Mouse (Mus musculus) cerebellum, adult (tissue): Measurements from ENCODE around the gene Rab5a.
"Not testable (repeated sequence)": the region's sequence is repeated elsewhere in the genome, so short reads cannot be mapped to it uniquely, and the experiment has no call there.

Experiments
- ATAC-seq: cut with Nextera tagmentation; 2 replicates; pipeline ENCODE4 v1.9.2; 2017; ENCODE audit warnings: mild to moderate bottlenecking, moderate library complexity, mixed read lengths; ENCODE audit not compliant: insufficient number of reproducible peaks, low FRiP score, low TSS enrichment

The Rab5a gene

GRCm38 (mm10) chr17:53478858-53479603 lies at the start of gene Rab5a:
TSS of gene Rab5a (plus strand) at chr17:53479234.
- ATAC-seq = peak; percentile 93

DNA sequence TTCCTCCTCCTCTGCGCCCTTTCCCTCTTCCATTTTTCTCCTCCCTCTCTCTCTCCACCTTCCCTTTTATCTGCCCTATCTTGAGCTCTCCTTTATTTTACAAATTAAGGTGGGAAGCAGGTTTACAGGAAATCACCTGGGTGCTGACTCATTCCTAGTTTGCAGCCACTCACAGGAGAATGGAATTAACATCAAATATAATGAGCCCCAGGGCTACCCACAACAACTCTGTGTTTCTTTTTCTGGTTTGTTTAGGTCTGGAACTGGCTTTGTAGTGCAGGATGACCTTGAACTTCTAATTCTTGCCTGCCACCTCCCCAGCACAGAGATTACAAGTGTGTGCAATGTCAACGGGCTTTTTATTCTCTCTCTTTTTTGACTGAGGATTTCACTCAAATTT lies 22.9 kb upstream of the Rab5a start:
- no peak for ATAC-seq

GRCm38 (mm10) chr17:53456742-53457141 lies 22.3 kb upstream of the Rab5a start:
- ATAC-seq = no peak

GRCm38 (mm10) chr17:53462603-53463495 lies 16.2 kb upstream of the Rab5a start, which contains the start of gene Efhb:
TSS of gene Efhb (minus strand) at chr17:53463321.
- peak; percentile 76; the same call in 1 of the 2 replicates for ATAC-seq

DNA sequence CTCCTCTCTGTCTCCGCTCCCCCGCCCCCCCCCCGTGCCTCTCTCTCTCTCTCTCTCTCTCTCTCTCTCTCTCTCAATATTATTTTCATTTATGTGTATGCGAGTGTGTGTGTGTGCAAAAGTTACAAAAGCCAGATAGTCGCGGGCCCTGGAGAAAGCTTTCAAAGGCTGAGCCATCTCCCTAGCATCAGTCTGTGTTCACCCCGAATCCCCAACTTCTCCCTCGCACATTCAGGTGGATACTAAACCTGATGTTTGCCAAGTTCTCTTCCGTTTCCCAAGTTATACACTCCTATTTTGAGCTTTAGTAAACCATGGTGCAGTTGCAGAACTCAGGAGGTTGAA lies 15.6 kb upstream of the Rab5a start:
- ATAC-seq = no peak

DNA sequence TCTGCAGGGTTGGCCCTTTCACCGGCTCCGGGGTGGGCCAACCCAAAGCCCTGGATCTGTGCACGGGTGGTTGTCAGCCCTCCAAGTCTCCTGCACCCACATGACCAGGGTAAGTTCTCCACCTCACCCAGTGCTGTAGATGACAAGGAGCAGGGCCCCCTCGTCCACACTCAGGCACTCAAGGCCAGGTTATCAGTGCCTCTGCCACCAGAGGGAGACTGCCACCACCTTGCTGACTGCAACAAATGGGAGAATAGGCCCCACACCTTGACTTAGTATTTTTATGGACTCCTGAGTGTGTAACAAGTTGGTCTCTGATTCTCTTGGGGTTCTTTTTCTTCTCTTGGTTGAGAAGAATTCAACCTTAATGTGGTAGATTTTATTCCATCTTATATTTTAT lies 13.5 kb upstream of the Rab5a start:
- ATAC-seq = no peak

DNA sequence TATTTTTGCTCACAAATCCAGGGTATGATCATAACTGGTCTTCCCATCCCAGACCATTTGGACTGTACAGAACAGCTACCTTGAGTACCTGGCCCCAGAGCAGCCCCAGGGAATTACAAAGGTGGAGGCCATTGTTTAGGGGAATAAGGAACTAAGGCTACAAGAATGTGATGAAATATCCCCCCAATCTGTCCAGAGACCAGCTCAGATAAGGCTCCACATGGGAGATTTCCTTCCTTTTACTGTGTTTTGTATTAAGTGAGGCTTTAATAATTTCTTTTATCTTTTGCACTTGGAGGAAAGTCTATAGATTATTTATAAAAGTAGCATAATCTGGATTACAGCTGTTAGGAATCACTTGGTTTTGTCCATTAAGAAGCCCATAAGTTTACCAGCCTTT lies 10.3 kb upstream of the Rab5a start:
- ATAC-seq = no peak

GRCm38 (mm10) chr17:53478066-53478857 lies 772 bp upstream of the Rab5a start:
- no peak for ATAC-seq

DNA sequence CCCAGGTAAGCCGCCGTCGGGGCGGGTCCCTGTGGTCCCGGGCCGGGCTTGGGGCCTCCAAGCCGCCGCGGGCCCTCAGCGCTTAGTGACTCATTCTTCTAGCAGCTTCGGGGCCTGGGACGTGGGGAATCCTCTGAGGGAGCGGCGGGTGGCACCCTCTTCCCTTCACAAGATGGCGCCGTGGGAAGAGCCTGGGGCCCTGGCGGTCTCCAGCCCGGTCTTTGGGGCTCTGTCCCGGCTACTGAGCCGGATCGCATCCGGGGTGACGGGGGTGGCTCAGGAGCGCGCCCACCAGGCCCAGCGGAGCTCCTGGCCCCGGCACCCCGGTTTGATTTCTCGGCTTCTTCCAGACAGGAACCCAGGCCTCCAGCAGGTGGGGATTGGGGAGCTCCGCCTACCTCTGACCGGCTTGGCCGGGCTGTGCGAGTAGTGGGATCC lies 589 bp downstream of the Rab5a start:
- ATAC-seq = peak; percentile 47

DNA sequence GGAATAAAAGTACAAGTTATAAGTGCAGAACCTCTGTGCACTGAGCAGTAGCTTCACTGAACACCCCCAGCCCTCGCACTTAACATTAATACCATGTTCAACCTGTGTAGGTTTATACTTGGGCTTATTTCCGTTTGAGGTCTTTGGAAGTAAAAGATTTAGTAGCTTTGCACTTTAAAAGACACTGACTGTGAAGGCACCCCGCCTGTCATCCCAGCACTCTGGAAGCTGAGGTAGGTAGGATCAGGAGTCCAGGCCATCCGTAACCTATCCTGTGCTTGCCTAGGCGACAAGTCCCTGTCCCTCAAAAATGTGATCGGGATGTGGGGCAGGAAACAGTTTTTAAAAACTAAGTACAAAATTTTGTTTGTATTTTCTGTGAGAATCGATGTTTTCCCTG lies 1.4 kb downstream of the Rab5a start:
- no peak for ATAC-seq

DNA sequence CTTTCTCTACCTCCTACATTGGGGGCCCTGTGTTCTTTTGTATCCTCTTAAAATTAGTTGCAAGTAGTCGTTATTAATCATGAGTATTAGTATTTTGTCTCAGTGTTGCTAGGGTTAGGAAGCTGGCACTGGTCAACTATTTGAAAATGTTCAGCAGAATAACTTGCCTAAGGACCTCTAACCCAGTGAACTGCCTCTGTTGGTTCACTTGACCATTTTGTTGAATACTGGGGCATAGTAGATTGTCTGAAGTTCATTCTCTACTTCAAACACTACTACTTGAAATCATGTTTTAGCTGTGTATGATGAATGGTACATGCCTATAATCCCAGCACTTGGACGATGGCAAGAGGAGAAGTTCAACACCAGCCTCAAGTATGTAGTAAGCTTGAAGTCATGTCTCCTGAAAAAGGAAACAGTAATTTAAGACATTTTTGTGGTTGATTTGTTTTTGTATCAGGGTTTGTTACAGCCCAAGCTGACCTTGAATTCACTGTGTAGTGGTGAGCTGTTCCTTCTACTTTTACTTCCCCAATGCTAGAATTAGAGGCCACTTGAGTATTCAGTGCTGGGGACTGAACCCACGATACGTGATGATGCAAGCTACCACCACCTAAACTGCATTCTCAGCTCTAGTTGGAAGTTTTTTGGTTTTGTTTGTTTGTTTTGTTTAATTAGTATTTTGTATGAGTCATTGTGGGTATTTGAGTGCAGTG lies 9.4 kb downstream of the Rab5a start:
- ATAC-seq = no peak

GRCm38 (mm10) chr17:53489007-53489378 lies 10.0 kb downstream of the Rab5a start:
- no peak for ATAC-seq

DNA sequence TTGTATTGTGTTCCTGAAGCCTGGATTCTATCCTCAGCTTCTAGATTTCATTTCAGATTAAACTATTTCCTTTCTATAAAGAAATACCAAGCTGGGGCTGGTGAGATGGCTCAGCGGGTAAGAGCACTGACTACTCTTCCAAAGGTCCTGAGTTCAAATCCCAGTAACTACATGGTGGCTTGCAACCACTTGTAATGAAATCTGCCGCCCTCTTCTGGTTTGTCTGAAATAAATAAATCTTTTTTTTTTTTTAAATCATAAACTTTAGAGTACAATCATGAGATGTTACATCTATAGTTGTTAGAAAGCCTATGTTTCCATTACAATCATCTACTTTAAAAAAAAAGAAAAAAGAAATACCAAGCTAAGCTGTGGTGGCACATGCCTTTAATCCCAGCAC lies 23.9 kb downstream of the Rab5a start:
- ATAC-seq = no peak

- ATAC-seq = no peak; the same call in 1 of the 2 replicates
Observed at GRCm38 (mm10) chr17:53512311-53512951, 33.4 kb downstream of the Rab5a start.

- no peak for ATAC-seq
Observed at GRCm38 (mm10) chr17:53519364-53519763, 40.3 kb downstream of the Rab5a start.

DNA sequence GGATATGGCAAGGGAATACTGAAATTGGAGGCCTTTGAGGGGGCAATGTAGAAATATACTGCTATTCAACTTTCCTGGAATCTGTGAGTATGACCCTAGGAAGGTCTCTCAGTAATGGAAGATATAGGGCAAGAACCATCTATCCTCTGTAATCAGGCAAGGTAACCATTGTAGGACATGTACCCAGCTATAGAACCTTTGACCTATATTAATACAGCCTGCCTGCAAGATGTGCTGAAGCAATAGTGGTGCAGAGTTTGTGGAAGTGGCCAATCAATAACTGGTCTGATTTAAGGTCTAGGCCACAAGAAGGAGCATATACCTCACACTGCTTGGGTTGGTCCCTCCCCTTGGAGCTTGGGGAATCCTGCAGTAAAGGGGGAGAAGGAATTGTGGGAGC lies 41.5 kb downstream of the Rab5a start:
- no peak for ATAC-seq

- ATAC-seq = no peak
Observed at GRCm38 (mm10) chr17:53528034-53528433, 49.0 kb downstream of the Rab5a start.

GRCm38 (mm10) chr17:53531160-53531559 lies 52.1 kb downstream of the Rab5a start:
- ATAC-seq = no peak

- ATAC-seq = no peak
Observed at GRCm38 (mm10) chr17:53532425-53532824, 53.4 kb downstream of the Rab5a start.

DNA sequence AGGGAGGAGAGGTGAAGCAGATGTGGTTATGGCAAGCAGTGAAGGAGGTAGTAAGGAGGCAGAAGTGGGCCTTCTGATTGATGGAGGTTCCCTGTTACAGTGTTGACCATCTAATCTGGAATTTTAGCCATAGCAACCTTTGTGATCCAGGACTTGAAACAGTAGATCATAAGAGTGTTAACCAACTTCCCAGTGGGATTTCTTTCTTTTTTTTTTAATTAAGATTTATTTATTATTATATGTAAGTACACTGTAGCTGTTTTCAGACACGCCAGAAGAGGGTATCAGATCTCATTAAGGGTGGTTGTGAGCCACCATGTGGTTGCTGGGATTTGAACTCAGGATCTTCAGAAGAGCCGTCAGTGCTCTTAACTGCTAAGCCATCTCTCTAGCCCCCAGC lies 60.3 kb downstream of the Rab5a start, which contains the start of gene Pp2d1:
Pp2d1 (minus strand) TSS at position 101 of the 400 bp plus-strand sequence.
- ATAC-seq = not testable (repeated sequence)
